In the genomic region with DNA sequence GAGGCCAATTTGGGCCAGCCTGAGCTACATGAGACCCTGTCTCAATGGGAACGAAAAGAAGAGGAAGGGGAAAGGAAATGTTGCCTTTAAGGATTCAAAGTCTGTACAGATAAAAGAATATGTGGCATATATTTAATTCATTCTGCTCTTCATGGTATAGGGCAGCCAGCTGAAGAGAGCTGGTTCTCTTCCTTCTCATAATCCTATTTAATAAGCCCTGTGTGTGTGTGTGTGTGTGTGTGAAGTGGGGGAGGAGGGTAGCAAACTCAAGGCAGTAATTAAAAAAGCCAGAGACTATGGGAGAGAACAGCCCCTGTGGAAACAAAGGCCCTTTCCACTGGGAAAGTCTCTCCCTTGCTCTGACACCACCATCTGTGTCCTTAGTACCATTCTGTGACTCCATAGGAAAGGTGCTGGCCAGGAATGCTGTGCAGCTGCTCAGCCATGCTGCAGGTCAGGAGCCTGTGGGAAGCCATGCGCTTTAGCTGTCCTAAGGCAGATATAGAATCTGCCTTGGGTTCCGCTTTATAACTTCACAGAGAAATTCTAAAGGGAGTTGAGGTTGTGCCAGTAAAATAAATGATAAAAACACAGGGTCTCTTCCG, we compare ENCODE assay signal across 16 mouse cellular contexts. TPM values are rescaled to one million over a fixed set of nuclear protein-coding genes. Genes with fewer than 3 reads are reported as not detected.
DNase-seq lines count a peak whose midpoint lies in the region; ATAC-seq lines count a peak whose summit lies in the region.
"Had no signal": no experiment of that assay in that cellular context is flagged by ENCODE, and none has a peak within 500 bp of the region (broad histone marks: within the 10 kb centered on the region; RNA-seq: fewer than 3 reads in every experiment).

No protein-coding gene starts in this region.

- no peak overlapping the region for H3K4me3 ChIP-seq in heart, embryonic 12.5 days
- H3K4me3 ChIP-seq in midbrain, embryonic 12.5 days = no peak overlapping the region
- no peak overlapping the region for H3K4me3 ChIP-seq in midbrain, embryonic 10.5 days
- H3K4me3 ChIP-seq in forebrain, embryonic 13.5 days = no peak overlapping the region
- no peak overlapping the region for H3K4me3 ChIP-seq in limb, embryonic 10.5 days
- H3K4me3 ChIP-seq: embryonic facial prominence, embryonic 12.5 days; myocyte had no signal

- peaks cover 16% of the 10 kb centered on the region for H3K36me3 ChIP-seq in heart, embryonic 12.5 days
- no peaks in the 10 kb centered on the region for H3K36me3 ChIP-seq in midbrain, embryonic 12.5 days
- H3K36me3 ChIP-seq in midbrain, embryonic 10.5 days = peaks cover 2% of the 10 kb centered on the region; the same call in 1 of the 2 replicates
- H3K36me3 ChIP-seq in forebrain, embryonic 13.5 days (ENCODE audit: poor library complexity, severe bottlenecking) = 0 out of 2 replicates have a peak, but pooled peaks cover 7% of the 10 kb centered on the region
- H3K36me3 ChIP-seq in limb, embryonic 10.5 days = no peaks in the 10 kb centered on the region
- H3K36me3 ChIP-seq: embryonic facial prominence, embryonic 12.5 days; G1E had no signal

- peak overlapping the region; percentile 33 for H3K4me2 ChIP-seq in heart, embryonic 12.5 days
- H3K4me2 ChIP-seq in midbrain, embryonic 12.5 days (replicated peaks) = no peak overlapping the region
- H3K4me2 ChIP-seq in forebrain, embryonic 13.5 days = no peak overlapping the region
- H3K4me2 ChIP-seq: embryonic facial prominence, embryonic 12.5 days had no signal

- H3K27ac ChIP-seq in heart, embryonic 12.5 days (ENCODE audit: poor library complexity, severe bottlenecking) = no peak overlapping the region; the same call in 1 of the 2 replicates
- peak overlapping the region; percentile 35; the same call in 1 of the 2 replicates for H3K27ac ChIP-seq in midbrain, embryonic 12.5 days (replicated peaks)
- no peak overlapping the region for H3K27ac ChIP-seq in midbrain, embryonic 10.5 days (replicated peaks)
- H3K27ac ChIP-seq in forebrain, embryonic 13.5 days = peak overlapping the region; percentile 59; the same call in 1 of the 2 replicates
- no peak overlapping the region for H3K27ac ChIP-seq in limb, embryonic 10.5 days
- H3K27ac ChIP-seq: embryonic facial prominence, embryonic 12.5 days; macrophage had no signal

- WGBS in heart, embryonic 12.5 days = 88% methylated on average over 4 of the region's 4 CpGs
- 84% methylated on average over 4 of the region's 4 CpGs for WGBS in midbrain, embryonic 12.5 days
- 90% methylated on average over 4 of the region's 4 CpGs for WGBS in midbrain, embryonic 10.5 days
- WGBS in forebrain, embryonic 13.5 days = 78% methylated on average over 4 of the region's 4 CpGs
- WGBS in limb, embryonic 10.5 days = 87% methylated on average over 4 of the region's 4 CpGs

- H3K9ac ChIP-seq in heart, embryonic 12.5 days = no peak overlapping the region
- H3K9ac ChIP-seq in midbrain, embryonic 12.5 days (replicated peaks) = no peak overlapping the region
- no peak overlapping the region for H3K9ac ChIP-seq in forebrain, embryonic 13.5 days
- H3K9ac ChIP-seq: embryonic facial prominence, embryonic 12.5 days; liver, postnatal 0 days had no signal

- peaks cover 9% of the 10 kb centered on the region for H3K4me1 ChIP-seq in heart, embryonic 12.5 days (replicated peaks)
- 0 out of 2 replicates have a peak, but pooled peaks cover 9% of the 10 kb centered on the region for H3K4me1 ChIP-seq in midbrain, embryonic 12.5 days
- no peaks in the 10 kb centered on the region for H3K4me1 ChIP-seq in midbrain, embryonic 10.5 days
- H3K4me1 ChIP-seq in forebrain, embryonic 13.5 days = 0 out of 2 replicates have a peak, but pooled peaks cover 3% of the 10 kb centered on the region
- H3K4me1 ChIP-seq in limb, embryonic 10.5 days = no peaks in the 10 kb centered on the region
- H3K4me1 ChIP-seq: embryonic facial prominence, embryonic 12.5 days had no signal

- no peak for DNase-seq in heart, postnatal 36 days
- DNase-seq in midbrain, embryonic 10.5 days (ENCODE audit: low spot score) = no peak
- no peak for DNase-seq in limb, embryonic 10.5 days (ENCODE audit: low spot score)
- DNase-seq in adrenal gland, postnatal 25 days = no peak
- DNase-seq: adrenal gland, postnatal 14 days; kidney, adult 9 months; layer of hippocampus, postnatal 36 days; liver, postnatal 0 days; right cerebral cortex, postnatal 25 days had no signal

- intact Hi-C loops in heart, postnatal 36 days (cut with DNase I) = no loop called here

- H3K27me3 ChIP-seq in heart, embryonic 12.5 days (replicated peaks) = no peaks in the 10 kb centered on the region
- no peaks in the 10 kb centered on the region for H3K27me3 ChIP-seq in midbrain, embryonic 12.5 days
- no peaks in the 10 kb centered on the region for H3K27me3 ChIP-seq in midbrain, embryonic 10.5 days (ENCODE audit: low read depth, poor library complexity, severe bottlenecking)
- no peaks in the 10 kb centered on the region for H3K27me3 ChIP-seq in forebrain, embryonic 13.5 days
- H3K27me3 ChIP-seq in limb, embryonic 10.5 days (ENCODE audit: low read depth, poor library complexity, severe bottlenecking) = no peaks in the 10 kb centered on the region
- H3K27me3 ChIP-seq: embryonic facial prominence, embryonic 12.5 days had no signal

- ATAC-seq in heart, embryonic 12.5 days (ENCODE audit: insufficient number of reproducible peaks, low FRiP score) = no peak
- peak; percentile 55 for ATAC-seq in midbrain, embryonic 12.5 days (ENCODE audit: low FRiP score, low read depth)
- ATAC-seq in forebrain, embryonic 13.5 days = peak; percentile 34; the same call in 1 of the 2 replicates
- ATAC-seq: liver, postnatal 0 days had no signal

- H3K9me3 ChIP-seq in heart, embryonic 12.5 days (replicated peaks) = no peaks in the 10 kb centered on the region
- no peaks in the 10 kb centered on the region for H3K9me3 ChIP-seq in midbrain, embryonic 12.5 days
- no peaks in the 10 kb centered on the region for H3K9me3 ChIP-seq in midbrain, embryonic 10.5 days (replicated peaks)
- no peaks in the 10 kb centered on the region for H3K9me3 ChIP-seq in forebrain, embryonic 13.5 days (replicated peaks)
- no peaks in the 10 kb centered on the region for H3K9me3 ChIP-seq in limb, embryonic 10.5 days (replicated peaks)
- H3K9me3 ChIP-seq: embryonic facial prominence, embryonic 12.5 days; G1E had no signal

RNA-seq across cellular contexts. Expression of a gene that starts 32.5 kb away (rescaled TPM):
- 38.3 and 39.2 TPM in 2 replicates for polyA plus RNA-seq in heart, embryonic 12.5 days (2016; fragmentation: Nextera tagmentation; extraction: Ambion mirVana)
- total RNA-seq in heart, postnatal 36 days (2021) = 10 to 100 TPM; 28.7 to 61.1 TPM
- polyA plus RNA-seq in midbrain, embryonic 12.5 days (2016; fragmentation: Nextera tagmentation; extraction: Ambion mirVana) = 15.9 and 17.3 TPM in 2 replicates
- polyA plus RNA-seq in midbrain, embryonic 10.5 days (2016; fragmentation: Nextera tagmentation; extraction: Ambion mirVana) = 5.7 and 8.7 TPM in 2 replicates
- 14.6 and 15.0 TPM in 2 replicates for polyA plus RNA-seq in forebrain, embryonic 13.5 days (2015; fragmentation: Nextera tagmentation; extraction: Ambion mirVana)
- polyA plus RNA-seq in limb, embryonic 10.5 days (2016; fragmentation: Nextera tagmentation; extraction: Ambion mirVana) = 2.7 and 4.3 TPM in 2 replicates
- 29.7 and 40.5 TPM in 2 replicates for total RNA-seq in adrenal gland, postnatal 25 days (2021)

RNA-seq across cellular contexts. Expression of a gene that starts 43.1 kb away (rescaled TPM):
- polyA plus RNA-seq in heart, embryonic 12.5 days (2016; fragmentation: Nextera tagmentation; extraction: Ambion mirVana) = 1.6 and 1.9 TPM in 2 replicates
- total RNA-seq in heart, postnatal 36 days (2021) = 1 to 10 TPM in 1 of 2 experiments, under 1 TPM in 1; 0.38 to 1.2 TPM
- 63.2 and 64.3 TPM in 2 replicates for polyA plus RNA-seq in midbrain, embryonic 12.5 days (2016; fragmentation: Nextera tagmentation; extraction: Ambion mirVana)
- polyA plus RNA-seq in midbrain, embryonic 10.5 days (2016; fragmentation: Nextera tagmentation; extraction: Ambion mirVana) = 10.8 and 17.0 TPM in 2 replicates
- polyA plus RNA-seq in forebrain, embryonic 13.5 days (2015; fragmentation: Nextera tagmentation; extraction: Ambion mirVana) = 49.1 and 52.6 TPM in 2 replicates
- 1.9 and 3.7 TPM in 2 replicates for polyA plus RNA-seq in limb, embryonic 10.5 days (2016; fragmentation: Nextera tagmentation; extraction: Ambion mirVana)
- 33.5 TPM in 2 replicates for total RNA-seq in adrenal gland, postnatal 25 days (2021)
- total RNA-seq: G1E had no signal
- polyA plus RNA-seq: G1E, macrophage had no signal

Comparison
In these comparisons a context has a peak if more than half of its experiments do, and no peak if none do; other contexts are left out.
1. H3K27ac ChIP-seq: peak in midbrain, embryonic 12.5 days (single experiment) and forebrain, embryonic 13.5 days (single experiment); none in heart, embryonic 12.5 days (single experiment), midbrain, embryonic 10.5 days (single experiment) and limb, embryonic 10.5 days (single experiment).